Mouse (Mus musculus): ENCODE measurements around the gene Nexn. TPM values are rescaled to one million over a fixed set of nuclear protein-coding genes. Genes with fewer than 3 reads are reported as not detected.

Nexn gene
- total RNA-seq, 1 experiment: 3.1 TPM

DNA sequence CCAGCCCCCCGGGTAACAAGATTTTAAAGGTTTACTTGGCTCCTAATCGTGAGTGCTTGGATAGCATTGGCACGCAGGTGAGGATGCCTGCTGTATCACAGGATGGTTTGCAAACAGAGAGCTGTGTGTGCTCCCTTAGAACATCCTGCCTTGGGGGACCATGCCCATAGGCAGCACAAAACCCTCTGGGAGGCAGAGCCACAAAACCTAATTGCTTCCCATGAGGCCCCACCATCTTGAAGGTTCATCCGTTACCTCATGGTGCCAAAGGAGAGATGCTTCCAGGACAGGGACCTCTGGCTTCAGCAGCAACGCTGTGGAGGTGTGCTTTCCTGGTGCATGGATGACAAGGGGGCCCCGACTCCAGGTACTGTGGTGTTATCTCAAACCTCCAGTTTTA, 5.7 kb upstream of the Nexn start:
- Histone ChIP-seq H3K36me3 (ENCODE audit: control insufficient read depth, insufficient read depth, low read length, poor library complexity, severe bottlenecking) (peaks cover 4% of the 10 kb centered on the region; the same call in 1 of the 2 replicates), H3K9ac (ENCODE audit: insufficient read depth, low read depth, low read length, poor library complexity, severe bottlenecking) (no peak overlapping the region), H3K4me1 (ENCODE audit: control insufficient read depth in 2 of 2, insufficient read depth in 2 of 2, low read length in 2 of 2, poor library complexity in 1 of 2) (no peaks in the 10 kb centered on the region), H3K27ac (ENCODE audit: insufficient read depth, low read depth, low read length, poor library complexity, severe bottlenecking) (no peak overlapping the region), H3K4me3 (ENCODE audit: insufficient read depth in 1 of 2, low read depth in 1 of 2, low read length in 2 of 2, poor library complexity in 1 of 2, severe bottlenecking in 1 of 2) (no peak overlapping the region), H3K9me3 (ENCODE audit: control insufficient read depth, insufficient read depth, low read depth, low read length) (peaks cover 4% of the 10 kb centered on the region; the same call in 1 of the 2 replicates)
- DNase-seq (ENCODE audit: low read depth, low spot score): no peak
- TF ChIP-seq ZNF384 (IDR thresholded peaks at IDR 0.05; ENCODE audit: low read depth, low read length) (no peak), ZC3H11A (IDR thresholded peaks at IDR 0.05; ENCODE audit: borderline replicate concordance, low read depth, low read length) (no peak), HCFC1 (IDR thresholded peaks at IDR 0.05; ENCODE audit: borderline replicate concordance, insufficient read depth, low read length) (no peak), CHD2 (IDR thresholded peaks at IDR 0.05; ENCODE audit: low read depth, low read length) (no peak), MAFK (IDR thresholded peaks at IDR 0.05; ENCODE audit: insufficient read depth, low read depth, low read length) (no peak)
- in situ Hi-C loops (cut with MboI; ENCODE audit: low sequenced_read_pairs in 2 of 2, unreplicated experiment in 2 of 2): no loop called here

DNA sequence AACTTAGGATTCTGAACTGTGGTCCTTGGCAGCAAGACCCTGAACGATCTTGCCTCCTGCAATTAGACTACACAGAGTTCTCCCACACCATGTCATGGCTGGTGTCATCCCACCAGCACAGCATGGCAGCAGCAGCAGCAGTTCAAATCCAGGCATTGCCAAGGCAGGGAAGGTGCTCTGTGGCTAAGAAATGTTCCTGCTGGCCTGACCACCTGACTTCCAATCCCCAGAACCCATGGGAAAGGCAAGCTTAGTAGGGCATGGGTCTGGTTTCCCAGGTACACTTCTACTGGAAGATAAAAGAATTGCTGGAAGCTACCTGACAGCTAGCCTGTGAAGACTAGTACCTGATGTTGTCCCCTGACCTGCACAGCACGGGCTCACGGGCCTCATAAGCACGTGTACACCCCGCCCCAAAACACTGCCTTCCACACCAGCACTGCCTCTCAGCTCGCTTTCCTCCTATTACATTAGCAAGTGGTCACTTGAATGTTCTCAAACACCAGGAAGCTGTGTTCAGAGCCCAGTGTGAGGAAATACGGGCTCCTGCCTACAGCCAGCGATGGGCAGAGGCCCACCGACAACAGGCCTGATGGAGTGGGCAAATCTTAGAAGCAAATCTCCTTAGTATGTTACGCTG, 5.0 kb upstream of the Nexn start:
- Histone ChIP-seq H3K9me3 (ENCODE audit: control insufficient read depth, insufficient read depth, low read depth, low read length) (peaks cover 4% of the 10 kb centered on the region; the same call in 1 of the 2 replicates), H3K4me3 (ENCODE audit: insufficient read depth in 1 of 2, low read depth in 1 of 2, low read length in 2 of 2, poor library complexity in 1 of 2, severe bottlenecking in 1 of 2) (no peak overlapping the region), H3K36me3 (ENCODE audit: control insufficient read depth, insufficient read depth, low read length, poor library complexity, severe bottlenecking) (no peaks in the 10 kb centered on the region; the same call in 1 of the 2 replicates), H3K9ac (ENCODE audit: insufficient read depth, low read depth, low read length, poor library complexity, severe bottlenecking) (no peak overlapping the region), H3K27ac (ENCODE audit: insufficient read depth, low read depth, low read length, poor library complexity, severe bottlenecking) (no peak overlapping the region), H3K4me1 (ENCODE audit: control insufficient read depth in 2 of 2, insufficient read depth in 2 of 2, low read length in 2 of 2, poor library complexity in 1 of 2) (no peaks in the 10 kb centered on the region)
- in situ Hi-C loops (cut with MboI; ENCODE audit: low sequenced_read_pairs in 2 of 2, unreplicated experiment in 2 of 2): no loop called here
- TF ChIP-seq ZC3H11A (IDR thresholded peaks at IDR 0.05; ENCODE audit: borderline replicate concordance, low read depth, low read length) (no peak), CHD2 (IDR thresholded peaks at IDR 0.05; ENCODE audit: low read depth, low read length) (no peak), ZNF384 (IDR thresholded peaks at IDR 0.05; ENCODE audit: low read depth, low read length) (no peak), MAFK (IDR thresholded peaks at IDR 0.05; ENCODE audit: insufficient read depth, low read depth, low read length) (no peak), HCFC1 (IDR thresholded peaks at IDR 0.05; ENCODE audit: borderline replicate concordance, insufficient read depth, low read length) (no peak)
- DNase-seq (ENCODE audit: low read depth, low spot score): no peak

DNA sequence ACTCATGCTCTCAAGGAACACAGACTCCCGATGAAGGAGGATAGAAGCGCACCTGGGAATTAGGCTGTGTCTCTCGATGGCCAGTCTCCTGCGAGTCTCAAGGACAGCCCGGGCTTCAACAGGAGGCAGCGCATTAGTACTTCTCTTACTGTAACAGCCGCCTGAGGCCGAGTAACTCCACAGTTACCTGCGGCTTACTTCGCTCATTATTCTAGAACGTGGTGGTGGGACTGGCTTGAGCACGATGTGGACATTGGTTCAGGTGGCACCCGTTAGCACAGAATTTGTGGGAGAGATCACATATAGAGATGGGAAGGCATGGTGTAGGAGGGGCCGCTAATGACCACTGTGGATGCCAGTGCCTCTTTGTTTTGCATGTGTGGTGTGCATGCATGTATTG, 1.9 kb upstream of the Nexn start:
- no peak for DNase-seq (ENCODE audit: low read depth, low spot score)
- H3K9ac ChIP-seq (ENCODE audit: insufficient read depth, low read depth, low read length, poor library complexity, severe bottlenecking): no peak overlapping the region
- TF ChIP-seq MAFK (IDR thresholded peaks at IDR 0.05; ENCODE audit: insufficient read depth, low read depth, low read length) (no peak), CHD2 (IDR thresholded peaks at IDR 0.05; ENCODE audit: low read depth, low read length) (no peak), ZC3H11A (IDR thresholded peaks at IDR 0.05; ENCODE audit: borderline replicate concordance, low read depth, low read length) (no peak), HCFC1 (IDR thresholded peaks at IDR 0.05; ENCODE audit: borderline replicate concordance, insufficient read depth, low read length) (no peak), ZNF384 (IDR thresholded peaks at IDR 0.05; ENCODE audit: low read depth, low read length) (no peak)
- no peak overlapping the region for H3K27ac ChIP-seq (ENCODE audit: insufficient read depth, low read depth, low read length, poor library complexity, severe bottlenecking)
- H3K4me1 ChIP-seq (ENCODE audit: control insufficient read depth in 2 of 2, insufficient read depth in 2 of 2, low read length in 2 of 2, poor library complexity in 1 of 2): no peaks in the 10 kb centered on the region
- in situ Hi-C loops (cut with MboI; ENCODE audit: low sequenced_read_pairs in 2 of 2, unreplicated experiment in 2 of 2): no loop called here
- H3K9me3 ChIP-seq (ENCODE audit: control insufficient read depth, insufficient read depth, low read depth, low read length): peaks cover 4% of the 10 kb centered on the region; the same call in 1 of the 2 replicates
- H3K36me3 ChIP-seq (ENCODE audit: control insufficient read depth, insufficient read depth, low read length, poor library complexity, severe bottlenecking): no peaks in the 10 kb centered on the region
- no peak overlapping the region for H3K4me3 ChIP-seq (ENCODE audit: insufficient read depth in 1 of 2, low read depth in 1 of 2, low read length in 2 of 2, poor library complexity in 1 of 2, severe bottlenecking in 1 of 2)

DNA sequence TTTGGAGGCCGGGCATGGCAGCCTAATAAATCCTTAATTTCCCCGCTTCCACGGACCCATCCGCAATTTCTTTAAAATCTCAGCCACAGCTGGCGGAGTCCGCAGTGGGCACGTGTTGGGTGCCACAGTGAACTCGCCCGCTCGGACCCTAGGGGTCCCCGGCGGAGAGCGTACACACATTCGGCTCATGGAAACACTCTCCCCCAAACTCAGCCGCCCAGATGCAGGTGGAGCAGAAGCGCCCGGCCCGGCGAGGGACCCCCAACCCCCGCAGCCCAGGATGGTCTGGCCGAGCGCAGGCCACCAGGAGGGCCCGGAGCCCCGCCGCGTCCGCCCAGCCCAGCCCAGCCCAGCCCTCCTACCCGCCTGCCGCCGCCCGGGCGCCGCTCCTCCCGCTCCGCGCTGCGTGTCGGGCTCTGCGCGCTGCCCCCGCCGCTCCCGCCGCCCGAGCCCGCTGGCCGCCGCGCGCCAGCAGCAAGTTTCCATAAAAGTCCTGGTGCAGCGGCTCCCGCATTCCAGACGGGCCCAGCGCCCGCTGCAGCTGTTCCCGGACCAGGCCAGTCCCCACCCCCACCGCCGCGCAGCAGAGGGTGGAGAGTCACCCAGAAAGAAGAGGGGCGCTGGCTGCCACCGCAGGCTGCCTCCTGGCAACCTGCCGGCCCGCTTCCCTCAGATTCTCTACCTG, 657 bp downstream of the Nexn start:
- no peaks in the 10 kb centered on the region for H3K36me3 ChIP-seq (ENCODE audit: control insufficient read depth, insufficient read depth, low read length, poor library complexity, severe bottlenecking)

More for the DNA sequence above, 657 bp downstream of the Nexn start:
- DNase-seq (ENCODE audit: low read depth, low spot score): peak; percentile 38
- peak overlapping the region; percentile 65 to 68 for H3K4me3 ChIP-seq (ENCODE audit: insufficient read depth in 1 of 2, low read depth in 1 of 2, low read length in 2 of 2, poor library complexity in 1 of 2, severe bottlenecking in 1 of 2)
- H3K9ac ChIP-seq (ENCODE audit: insufficient read depth, low read depth, low read length, poor library complexity, severe bottlenecking): peak overlapping the region; percentile 72
- H3K27ac ChIP-seq (ENCODE audit: insufficient read depth, low read depth, low read length, poor library complexity, severe bottlenecking): no peak overlapping the region
- TF ChIP-seq CHD2 (IDR thresholded peaks at IDR 0.05; ENCODE audit: low read depth, low read length) (no peak), ZNF384 (IDR thresholded peaks at IDR 0.05; ENCODE audit: low read depth, low read length) (no peak), ZC3H11A (IDR thresholded peaks at IDR 0.05; ENCODE audit: borderline replicate concordance, low read depth, low read length) (no peak), HCFC1 (IDR thresholded peaks at IDR 0.05; ENCODE audit: borderline replicate concordance, insufficient read depth, low read length) (no peak), MAFK (IDR thresholded peaks at IDR 0.05; ENCODE audit: insufficient read depth, low read depth, low read length) (no peak)
- no peaks in the 10 kb centered on the region for H3K4me1 ChIP-seq (ENCODE audit: control insufficient read depth in 2 of 2, insufficient read depth in 2 of 2, low read length in 2 of 2, poor library complexity in 1 of 2)
- in situ Hi-C loops (cut with MboI; ENCODE audit: low sequenced_read_pairs in 2 of 2, unreplicated experiment in 2 of 2): no loop called here
- peaks cover 4% of the 10 kb centered on the region; the same call in 1 of the 2 replicates for H3K9me3 ChIP-seq (ENCODE audit: control insufficient read depth, insufficient read depth, low read depth, low read length)

All from ES-E14 (cell line).